Mouse (Mus musculus) lung, adult 2 months (tissue): ENCODE measurements around the gene Usp45.

Source experiments
- CTCF ChIP-seq: fragments of 200-500 bp; IDR thresholded peaks from 2 replicates; pipeline ENCODE4 v1.5.1; 2011; ENCODE audit warnings: mild to moderate bottlenecking, low read length, control low read depth; ENCODE audit not compliant: insufficient read depth
- POLR2A ChIP-seq: fragments of 200-500 bp; IDR thresholded peaks from 2 replicates; pipeline ENCODE4 v1.6.1; 2011; ENCODE audit warnings: low read depth, mild to moderate bottlenecking, control low read depth, low read length, borderline replicate concordance; ENCODE audit errors: extremely low read depth

GRCm38 (mm10) chr4:21758860-21759259 lies 8.1 kb upstream of the Usp45 start:
- TF ChIP-seq CTCF = no peak
- no peak for TF ChIP-seq POLR2A
